Mouse (Mus musculus) brain, embryonic 14.5 days (tissue): ENCODE results near the gene Rbm47. TPM values are rescaled to one million over a fixed set of nuclear protein-coding genes. Genes with fewer than 3 reads are reported as not detected.
A peak's percentile ranks its signal among the peaks of the same experiment; 100 is the strongest.
"Not testable (repeated sequence)": the region's sequence is repeated elsewhere in the genome, so short reads cannot be mapped to it uniquely, and the experiment has no call there.

ENCODE experiments used
- DNase-seq: peaks from one replicate; pipeline ENCODE4 v3.0.0-alpha.2; 2011; ENCODE audit warnings: low read depth
- CTCF ChIP-seq: fragments of 200-500 bp; IDR thresholded peaks from 2 replicates; pipeline ENCODE4 v1.5.1; 2012; ENCODE audit warnings: inconsistent platforms, mild to moderate bottlenecking, moderate library complexity, borderline replicate concordance; ENCODE audit not compliant: insufficient read depth, insufficient read length; ENCODE audit errors: extremely low read depth
- POLR2A ChIP-seq: fragments of 200-500 bp; IDR thresholded peaks from 2 replicates; pipeline ENCODE4 v1.6.1; 2012; ENCODE audit warnings: mild to moderate bottlenecking, inconsistent platforms, borderline replicate concordance; ENCODE audit not compliant: poor library complexity, insufficient read depth, insufficient read length, severe bottlenecking; ENCODE audit errors: extremely low read depth
- polyA plus RNA-seq: library from polyadenylated mRNA; depleted of rRNA; stranded (reverse); fragments of >200 nt; gene quantifications from 2 replicates; pipeline ENCODE4 v1.2.3, GENCODE M21; 2012

The Rbm47 gene
- polyA plus RNA-seq, 1 experiment: 3.7 TPM

GRCm38 (mm10) chr5:66191185-66191503, 18.2 kb upstream of the Rbm47 start:
- TF ChIP-seq CTCF (no peak), POLR2A (no peak)
- DNase-seq: no peak

- TF ChIP-seq CTCF: no peak
- no peak for DNase-seq
These were observed 17.7 kb upstream of the Rbm47 start for GRCm38 (mm10) chr5:66190481-66191184.

GRCm38 (mm10) chr5:66188591-66188990, 15.7 kb upstream of the Rbm47 start:
- DNase-seq: not testable (repeated sequence)

GRCm38 (mm10) chr5:66182156-66182555, 9.2 kb upstream of the Rbm47 start:
- no peak for DNase-seq
- TF ChIP-seq POLR2A (no peak), CTCF (no peak)

GRCm38 (mm10) chr5:66174160-66174837, 1.4 kb upstream of the Rbm47 start:
- DNase-seq: peak; percentile 84
- TF ChIP-seq POLR2A (no peak), CTCF (no peak)

GRCm38 (mm10) chr5:66170591-66170990, 2.3 kb downstream of the Rbm47 start:
- TF ChIP-seq CTCF (no peak), POLR2A (no peak)
- DNase-seq: no peak

- no peak for TF ChIP-seq CTCF
- TF ChIP-seq POLR2A: no peak
- no peak for DNase-seq
These were observed 3.8 kb downstream of the Rbm47 start for GRCm38 (mm10) chr5:66169099-66169485.

- TF ChIP-seq POLR2A (no peak), CTCF (no peak)
- DNase-seq: no peak
These were observed 4.3 kb downstream of the Rbm47 start for GRCm38 (mm10) chr5:66168462-66169098.

GRCm38 (mm10) chr5:66166931-66167330, 6.0 kb downstream of the Rbm47 start:
- TF ChIP-seq POLR2A (no peak), CTCF (no peak)
- no peak for DNase-seq

- no peak for DNase-seq
- TF ChIP-seq CTCF: no peak
- TF ChIP-seq POLR2A: no peak
These were observed 6.7 kb downstream of the Rbm47 start for GRCm38 (mm10) chr5:66166193-66166629.

- TF ChIP-seq CTCF (no peak), POLR2A (no peak)
- no peak for DNase-seq
These were observed 7.2 kb downstream of the Rbm47 start for GRCm38 (mm10) chr5:66165748-66166147.

GRCm38 (mm10) chr5:66156431-66156962, 16.4 kb downstream of the Rbm47 start:
- DNase-seq: peak; percentile 77
- TF ChIP-seq CTCF: no peak
- TF ChIP-seq POLR2A: no peak
